Mouse (Mus musculus) testis, adult 2 months (tissue): ENCODE results near the gene Gpx1.

ENCODE experiments used
- CTCF ChIP-seq: fragments of 200-500 bp; IDR thresholded peaks from 2 replicates; pipeline ENCODE4 v1.5.1; 2012; ENCODE audit warnings: low read depth, mild to moderate bottlenecking, inconsistent platforms, low read length, moderate library complexity; ENCODE audit not compliant: control insufficient read depth, insufficient read depth, insufficient replicate concordance
- POLR2A ChIP-seq: fragments of 200-500 bp; IDR thresholded peaks from 2 replicates; pipeline ENCODE4 v1.6.1; 2012; ENCODE audit warnings: low read depth, mild to moderate bottlenecking, inconsistent platforms, low read length, moderate library complexity; ENCODE audit not compliant: control insufficient read depth

- TF ChIP-seq CTCF = no peak
- TF ChIP-seq POLR2A = no peak
Observed at GRCm38 (mm10) chr9:108304716-108305115, 34.0 kb upstream of the Gpx1 start.
